ENCODE assay signal across 8 mouse cellular contexts in the genomic region with DNA sequence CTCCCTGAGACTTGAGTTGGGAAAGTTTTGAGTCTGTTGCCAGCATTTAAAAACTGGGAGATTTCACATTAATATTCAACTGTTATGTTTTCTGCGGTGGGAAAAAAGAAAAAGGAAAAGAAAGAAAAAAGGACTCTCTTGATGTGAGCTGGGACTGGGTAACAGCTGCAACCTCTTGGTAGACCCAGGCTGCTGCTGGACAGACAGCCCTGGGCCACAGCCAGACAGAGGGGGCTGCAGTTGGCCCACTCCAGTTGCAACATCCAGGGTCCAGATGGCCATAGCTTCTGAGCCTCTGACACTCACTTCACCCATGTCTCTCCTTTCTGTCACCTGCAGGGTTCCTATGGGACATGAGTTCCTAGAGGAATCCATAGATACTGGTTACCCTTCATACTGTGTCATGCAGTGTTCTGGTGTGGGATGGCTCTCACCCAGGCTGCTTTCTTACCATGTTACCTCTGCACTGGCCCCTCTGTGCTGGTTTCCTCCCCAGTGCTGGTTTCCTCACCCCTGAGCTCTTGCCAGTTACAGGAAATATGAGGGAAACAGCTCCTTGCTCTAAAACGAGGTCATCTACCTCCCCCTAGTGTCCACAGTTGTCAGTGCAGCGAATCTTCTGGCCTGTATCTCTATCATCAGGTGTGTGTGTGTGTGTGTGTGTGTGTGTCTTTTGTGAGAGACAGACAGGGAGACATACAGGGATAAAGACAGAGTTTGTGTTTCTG. TPM values are rescaled to one million over a fixed set of nuclear protein-coding genes. Genes with fewer than 3 reads are reported as not detected.
DNase-seq lines count a peak whose midpoint lies in the region; ATAC-seq lines count a peak whose summit lies in the region.

No protein-coding gene starts in this region.

- H3K27ac ChIP-seq in embryonic facial prominence, embryonic 14.5 days (replicated peaks; ENCODE audit: low read depth, low read length): peak overlapping the region; percentile 56; the same call in 1 of the 2 replicates
- H3K27ac ChIP-seq in limb, embryonic 13.5 days: peak overlapping the region; percentile 28; the same call in 1 of the 2 replicates
- H3K27ac ChIP-seq in midbrain, embryonic 16.5 days (ENCODE audit: low read length): no peak overlapping the region

- no peaks in the 10 kb centered on the region for H3K36me3 ChIP-seq in embryonic facial prominence, embryonic 14.5 days (ENCODE audit: control insufficient read depth, insufficient read depth, low read length)
- H3K36me3 ChIP-seq in limb, embryonic 13.5 days: no peaks in the 10 kb centered on the region
- no peaks in the 10 kb centered on the region for H3K36me3 ChIP-seq in midbrain, embryonic 16.5 days (ENCODE audit: control insufficient read depth, insufficient read depth, low read length)

- H3K27me3 ChIP-seq in embryonic facial prominence, embryonic 14.5 days (replicated peaks; ENCODE audit: control insufficient read depth, insufficient read depth, low read length): no peaks in the 10 kb centered on the region
- H3K27me3 ChIP-seq in limb, embryonic 13.5 days: peaks cover 12% of the 10 kb centered on the region
- H3K27me3 ChIP-seq in midbrain, embryonic 16.5 days (ENCODE audit: control insufficient read depth, insufficient read depth, low read depth, low read length): no peaks in the 10 kb centered on the region; the same call in 1 of the 2 replicates

- H3K4me2 ChIP-seq in embryonic facial prominence, embryonic 14.5 days (ENCODE audit: low read depth, low read length): peak overlapping the region; percentile 63
- peak overlapping the region; percentile 73 for H3K4me2 ChIP-seq in limb, embryonic 13.5 days (replicated peaks)
- no peak overlapping the region for H3K4me2 ChIP-seq in midbrain, embryonic 16.5 days (ENCODE audit: low read length)

- H3K4me1 ChIP-seq in embryonic facial prominence, embryonic 14.5 days (ENCODE audit: control insufficient read depth, insufficient read depth, low read length): peaks cover 4% of the 10 kb centered on the region; the same call in 1 of the 2 replicates
- H3K4me1 ChIP-seq in limb, embryonic 13.5 days: peaks cover 18% of the 10 kb centered on the region
- peaks cover 3% of the 10 kb centered on the region; the same call in 1 of the 2 replicates for H3K4me1 ChIP-seq in midbrain, embryonic 16.5 days (ENCODE audit: control insufficient read depth, insufficient read depth, low read length)

- peak; percentile 93 for DNase-seq in 3T3-L1 (ENCODE audit: low read depth, low spot score)
- peak; percentile 78 to 85 for DNase-seq in adrenal gland, postnatal 36 days
- peak; percentile 83 for DNase-seq in embryonic facial prominence, embryonic 14.5 days (ENCODE audit: low spot score)
- peak; percentile 69 to 87 for DNase-seq in heart, adult 9 months (ENCODE audit: low spot score in 2 of 2)
- DNase-seq in kidney, adult 9 months: peak; percentile 91
- peak; percentile 76 to 82 for DNase-seq in spleen, postnatal 36 days (ENCODE audit: low spot score in 2 of 2)

- WGBS in embryonic facial prominence, embryonic 14.5 days: 11% methylated on average over 3 of the region's 3 CpGs
- WGBS in limb, embryonic 13.5 days: 10% methylated on average over 3 of the region's 3 CpGs
- WGBS in midbrain, embryonic 16.5 days: 11% methylated on average over 3 of the region's 3 CpGs

- peak; percentile 13 for ATAC-seq in embryonic facial prominence, embryonic 14.5 days (ENCODE audit: low read depth)
- peak; percentile 33; the same call in 1 of the 2 replicates for ATAC-seq in limb, embryonic 13.5 days (ENCODE audit: low FRiP score, low read depth)
- ATAC-seq in midbrain, embryonic 16.5 days: peak; percentile 27; the same call in 1 of the 2 replicates

- no peaks in the 10 kb centered on the region for H3K9me3 ChIP-seq in embryonic facial prominence, embryonic 14.5 days (ENCODE audit: control insufficient read depth, low read length)
- H3K9me3 ChIP-seq in limb, embryonic 13.5 days: no peaks in the 10 kb centered on the region
- H3K9me3 ChIP-seq in midbrain, embryonic 16.5 days (replicated peaks; ENCODE audit: control insufficient read depth, low read length, poor library complexity, severe bottlenecking): no peaks in the 10 kb centered on the region

- H3K4me3 ChIP-seq in embryonic facial prominence, embryonic 14.5 days (ENCODE audit: low read depth, low read length): no peak overlapping the region
- no peak overlapping the region for H3K4me3 ChIP-seq in limb, embryonic 13.5 days
- H3K4me3 ChIP-seq in midbrain, embryonic 16.5 days (ENCODE audit: low read depth, low read length): no peak overlapping the region

- 0 out of 2 replicates have a peak overlapping the region, but pooled peaks have one; percentile 63 for H3K9ac ChIP-seq in embryonic facial prominence, embryonic 14.5 days (ENCODE audit: low read depth, low read length)
- H3K9ac ChIP-seq in limb, embryonic 13.5 days: no peak overlapping the region
- no peak overlapping the region for H3K9ac ChIP-seq in midbrain, embryonic 16.5 days (ENCODE audit: low read depth, low read length)

RNA-seq across cellular contexts. Expression of gene Cd82, which starts 8.1 kb away (rescaled TPM):
- 10 to 100 TPM; 34.6 to 63.8 TPM for total RNA-seq in adrenal gland, postnatal 36 days (2021)
- 46.0 and 46.9 TPM in 2 replicates for polyA plus RNA-seq in embryonic facial prominence, embryonic 14.5 days (2014; fragmentation: Nextera tagmentation; extraction: Ambion mirVana)
- polyA plus RNA-seq in limb, embryonic 13.5 days (2015; fragmentation: Nextera tagmentation; extraction: Ambion mirVana): 29.5 and 30.0 TPM in 2 replicates
- 19.5 and 22.1 TPM in 2 replicates for polyA plus RNA-seq in midbrain, embryonic 16.5 days (2015; fragmentation: Nextera tagmentation; extraction: Ambion mirVana)
